Mouse (Mus musculus): ENCODE data around the gene Cux2. TPM values are rescaled to one million over a fixed set of nuclear protein-coding genes. Genes with fewer than 3 reads are reported as not detected.

The Cux2 gene
- polyA plus RNA-seq, 1 experiment = 0.62 TPM

DNA sequence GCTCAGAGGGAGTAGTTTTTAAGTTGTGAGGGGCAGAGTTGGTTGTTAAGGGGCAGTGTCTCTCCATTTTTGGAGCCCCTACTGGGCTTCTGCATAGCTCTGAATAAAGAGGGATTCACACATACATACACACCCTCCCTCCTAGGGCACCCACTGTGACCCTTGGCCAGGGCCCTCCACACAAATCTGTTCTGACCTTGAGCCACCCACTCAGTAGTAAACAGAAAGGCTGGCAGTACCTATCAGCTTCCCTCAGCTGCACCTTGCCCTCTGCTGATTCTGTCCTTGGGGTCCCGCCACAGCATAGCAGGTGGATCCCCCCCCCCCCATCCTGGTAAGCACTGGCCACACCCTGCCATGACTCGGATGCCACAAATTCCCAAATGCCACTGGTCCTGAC lies 99.7 kb downstream of the Cux2 start:
- no peak overlapping the region for H3K4me2 ChIP-seq (ENCODE audit: low read depth)
- H3K27me3 ChIP-seq (ENCODE audit: control insufficient read depth, insufficient read depth, insufficient read length) = peaks cover 85% of the 10 kb centered on the region
- no peaks in the 10 kb centered on the region for H3K79me2 ChIP-seq (ENCODE audit: control insufficient read depth, insufficient read depth)
- H3K4me3 ChIP-seq = no peak overlapping the region
- H3K36me3 ChIP-seq (ENCODE audit: control insufficient read depth, insufficient read depth) = no peaks in the 10 kb centered on the region
- no peak overlapping the region for H3ac ChIP-seq (ENCODE audit: control insufficient read depth, insufficient read length)
- TF ChIP-seq POLR2AphosphoS2 (IDR thresholded peaks at IDR 0.05; ENCODE audit: insufficient read length, low read depth) = no peak
- TF ChIP-seq MYOD1 (IDR thresholded peaks at IDR 0.05; ENCODE audit: control insufficient read depth in 1 of 3, insufficient read length in 2 of 3, low read depth in 2 of 3) = peak in 1 of 3 experiments; percentile 19

DNA sequence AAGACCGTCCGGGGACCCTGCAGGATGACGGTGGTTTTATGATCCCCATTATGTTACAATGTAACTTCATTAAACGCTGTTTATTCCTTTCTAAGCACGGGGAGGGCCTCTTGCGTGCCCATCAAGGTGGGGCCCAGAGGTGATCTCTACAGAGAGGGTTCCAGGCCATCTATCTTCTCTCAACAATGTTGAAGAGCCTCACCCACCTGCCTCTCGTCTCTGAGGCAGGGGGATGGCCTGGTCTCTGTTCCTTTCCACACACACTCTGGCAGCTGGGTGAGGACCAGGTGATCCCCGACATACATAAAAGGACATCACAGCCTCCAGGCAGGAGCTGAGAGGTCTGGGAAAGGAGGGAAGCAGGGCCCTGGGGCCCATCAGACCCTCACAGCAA lies 100.9 kb downstream of the Cux2 start:
- H3K27me3 ChIP-seq (ENCODE audit: control insufficient read depth, insufficient read depth, insufficient read length) = peaks cover 84% of the 10 kb centered on the region
- H3K4me3 ChIP-seq = no peak overlapping the region

DNA sequence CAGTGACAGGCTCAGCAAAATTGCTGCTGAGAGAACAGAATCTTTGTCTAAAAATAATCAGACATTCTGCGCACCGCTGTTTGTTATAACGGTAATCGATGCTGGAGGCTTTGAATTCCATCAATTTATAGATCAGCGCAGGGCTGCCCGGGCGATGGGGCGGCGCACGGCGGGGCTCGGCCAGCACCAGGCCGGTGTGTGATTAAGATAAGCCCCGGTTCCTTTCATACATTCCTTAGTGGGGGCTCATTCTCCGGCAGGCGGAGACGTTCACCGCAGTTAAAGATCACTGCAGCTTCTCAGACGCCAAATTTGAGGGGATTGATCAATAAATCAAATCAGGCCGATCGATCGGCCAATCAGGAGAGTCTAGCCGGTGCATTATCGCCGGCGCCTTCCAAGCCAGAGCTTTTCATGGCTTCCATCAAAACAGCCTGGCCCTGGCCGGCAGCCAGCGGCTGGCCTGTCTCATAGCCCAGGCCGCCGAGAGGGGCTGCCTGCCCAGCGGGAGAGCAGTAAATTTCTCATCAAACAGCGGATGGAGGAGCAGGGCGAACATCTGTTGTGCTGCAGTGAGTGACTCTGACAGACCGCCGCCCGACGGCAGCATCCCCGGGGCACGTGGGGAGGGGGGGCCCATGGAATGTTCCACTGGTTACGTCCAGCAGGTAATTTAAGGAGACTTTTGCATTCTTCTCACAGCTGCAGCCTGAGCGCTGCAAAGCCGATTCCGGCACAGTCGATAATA lies 101.4 kb downstream of the Cux2 start:
- no peak overlapping the region for H3K4me2 ChIP-seq (ENCODE audit: low read depth)
- TF ChIP-seq POLR2AphosphoS2 (IDR thresholded peaks at IDR 0.05; ENCODE audit: insufficient read length, low read depth) = no peak
- TF ChIP-seq SRF (IDR thresholded peaks at IDR 0.05; ENCODE audit: control insufficient read depth, insufficient read length, low read depth) = no peak
- TF ChIP-seq MYOD1 (IDR thresholded peaks at IDR 0.05; ENCODE audit: control insufficient read depth in 1 of 3, insufficient read length in 2 of 3, low read depth in 2 of 3) = no peak
- TF ChIP-seq POLR2A (IDR thresholded peaks at IDR 0.05; ENCODE audit: insufficient read length, low read depth) = no peak
- TF ChIP-seq E2F4 (IDR thresholded peaks at IDR 0.05; ENCODE audit: insufficient read depth) = no peak
- no peak for TF ChIP-seq TCF3 (IDR thresholded peaks at IDR 0.05; ENCODE audit: insufficient read length, low read depth)
- no peak for TF ChIP-seq MAX (IDR thresholded peaks at IDR 0.05; ENCODE audit: low read depth)
- TF ChIP-seq TCF12 (IDR thresholded peaks at IDR 0.05; ENCODE audit: insufficient read depth, poor library complexity, severe bottlenecking) = no peak
- TF ChIP-seq REST (IDR thresholded peaks at IDR 0.05; ENCODE audit: insufficient read depth, insufficient read length) = no peak
- no peak for TF ChIP-seq MYOG (IDR thresholded peaks at IDR 0.05; ENCODE audit: control insufficient read depth in 1 of 3, insufficient read depth in 1 of 3, insufficient read length in 2 of 3, low read depth in 2 of 3)
- no peak for TF ChIP-seq CEBPB (IDR thresholded peaks at IDR 0.05; ENCODE audit: insufficient read depth, poor library complexity, severe bottlenecking)
- TF ChIP-seq USF1 (IDR thresholded peaks at IDR 0.05; ENCODE audit: low read depth) = no peak
- H3K79me2 ChIP-seq (ENCODE audit: control insufficient read depth, insufficient read depth) = no peaks in the 10 kb centered on the region
- H3K27me3 ChIP-seq (ENCODE audit: control insufficient read depth, insufficient read depth, insufficient read length) = peaks cover 83% of the 10 kb centered on the region
- no peak overlapping the region for H3K4me3 ChIP-seq
- no peaks in the 10 kb centered on the region for H3K36me3 ChIP-seq (ENCODE audit: control insufficient read depth, insufficient read depth)
- H3ac ChIP-seq (ENCODE audit: control insufficient read depth, insufficient read length) = no peak overlapping the region

More for the DNA sequence above, 100.9 kb downstream of the Cux2 start:
- Histone ChIP-seq H3K36me3 (ENCODE audit: control insufficient read depth, insufficient read depth) (no peaks in the 10 kb centered on the region), H3K4me2 (ENCODE audit: low read depth) (no peak overlapping the region), H3K79me2 (ENCODE audit: control insufficient read depth, insufficient read depth) (no peaks in the 10 kb centered on the region), H3ac (ENCODE audit: control insufficient read depth, insufficient read length) (no peak overlapping the region)
- no peak for TF ChIP-seq MAX (IDR thresholded peaks at IDR 0.05; ENCODE audit: low read depth)
- no peak for TF ChIP-seq E2F4 (IDR thresholded peaks at IDR 0.05; ENCODE audit: insufficient read depth)
- no peak for TF ChIP-seq REST (IDR thresholded peaks at IDR 0.05; ENCODE audit: insufficient read depth, insufficient read length)
- no peak for TF ChIP-seq POLR2A (IDR thresholded peaks at IDR 0.05; ENCODE audit: insufficient read length, low read depth)
- no peak for TF ChIP-seq SRF (IDR thresholded peaks at IDR 0.05; ENCODE audit: control insufficient read depth, insufficient read length, low read depth)
- no peak for TF ChIP-seq POLR2AphosphoS2 (IDR thresholded peaks at IDR 0.05; ENCODE audit: insufficient read length, low read depth)
- no peak for TF ChIP-seq MYOD1 (IDR thresholded peaks at IDR 0.05; ENCODE audit: control insufficient read depth in 1 of 3, insufficient read length in 2 of 3, low read depth in 2 of 3)
- TF ChIP-seq USF1 (IDR thresholded peaks at IDR 0.05; ENCODE audit: low read depth) = no peak
- no peak for TF ChIP-seq CEBPB (IDR thresholded peaks at IDR 0.05; ENCODE audit: insufficient read depth, poor library complexity, severe bottlenecking)
- TF ChIP-seq TCF3 (IDR thresholded peaks at IDR 0.05; ENCODE audit: insufficient read length, low read depth) = no peak
- no peak for TF ChIP-seq TCF12 (IDR thresholded peaks at IDR 0.05; ENCODE audit: insufficient read depth, poor library complexity, severe bottlenecking)
- no peak for TF ChIP-seq MYOG (IDR thresholded peaks at IDR 0.05; ENCODE audit: control insufficient read depth in 1 of 3, insufficient read depth in 1 of 3, insufficient read length in 2 of 3, low read depth in 2 of 3)

DNA sequence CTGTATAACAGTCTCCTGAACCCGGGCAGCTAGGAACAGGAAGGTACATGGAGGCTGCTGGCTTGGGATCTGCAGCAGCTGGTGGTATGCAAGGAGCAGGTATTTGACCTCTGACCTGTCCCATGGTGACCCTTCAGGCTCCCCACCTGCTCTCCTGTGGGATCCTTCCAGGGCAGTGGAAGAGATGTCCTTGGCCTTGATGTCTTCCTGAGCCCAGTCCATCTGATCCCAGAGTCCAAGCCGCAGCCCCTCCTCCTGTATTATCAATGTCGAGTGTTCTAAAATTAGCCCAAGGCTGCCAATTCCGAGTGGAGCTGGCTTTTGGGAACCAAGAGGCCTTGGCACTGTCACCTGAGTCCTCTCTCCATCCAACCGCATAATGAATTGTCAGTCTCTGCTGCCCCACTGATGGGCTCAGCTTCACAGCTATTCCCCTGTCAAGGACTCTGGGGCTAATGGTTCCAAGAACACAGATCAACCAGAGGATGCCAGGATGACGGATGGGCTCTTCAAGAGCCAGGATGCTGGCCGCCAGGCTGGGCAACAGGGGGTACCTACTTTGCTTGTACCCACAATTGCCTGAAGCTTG lies 103.2 kb downstream of the Cux2 start:
- Histone ChIP-seq H3ac (ENCODE audit: control insufficient read depth, insufficient read length) (no peak overlapping the region), H3K27me3 (ENCODE audit: control insufficient read depth, insufficient read depth, insufficient read length) (peaks cover 66% of the 10 kb centered on the region)
- TF ChIP-seq USF1 (IDR thresholded peaks at IDR 0.05; ENCODE audit: low read depth) (no peak), MYOD1 (IDR thresholded peaks at IDR 0.05; ENCODE audit: control insufficient read depth in 1 of 3, insufficient read length in 2 of 3, low read depth in 2 of 3) (no peak), CEBPB (IDR thresholded peaks at IDR 0.05; ENCODE audit: insufficient read depth, poor library complexity, severe bottlenecking) (no peak), E2F4 (IDR thresholded peaks at IDR 0.05; ENCODE audit: insufficient read depth) (no peak), MAX (IDR thresholded peaks at IDR 0.05; ENCODE audit: low read depth) (no peak), TCF12 (IDR thresholded peaks at IDR 0.05; ENCODE audit: insufficient read depth, poor library complexity, severe bottlenecking) (no peak), SRF (IDR thresholded peaks at IDR 0.05; ENCODE audit: control insufficient read depth, insufficient read length, low read depth) (no peak), REST (IDR thresholded peaks at IDR 0.05; ENCODE audit: insufficient read depth, insufficient read length) (no peak), TCF3 (IDR thresholded peaks at IDR 0.05; ENCODE audit: insufficient read length, low read depth) (no peak), MYOG (IDR thresholded peaks at IDR 0.05; ENCODE audit: control insufficient read depth in 1 of 3, insufficient read depth in 1 of 3, insufficient read length in 2 of 3, low read depth in 2 of 3) (no peak), POLR2A (IDR thresholded peaks at IDR 0.05; ENCODE audit: insufficient read length, low read depth) (no peak), POLR2AphosphoS2 (IDR thresholded peaks at IDR 0.05; ENCODE audit: insufficient read length, low read depth) (no peak)

More for the DNA sequence above, 103.2 kb downstream of the Cux2 start:
- H3K4me2 ChIP-seq (ENCODE audit: low read depth) = no peak overlapping the region
- no peak overlapping the region for H3K4me3 ChIP-seq
- no peaks in the 10 kb centered on the region for H3K79me2 ChIP-seq (ENCODE audit: control insufficient read depth, insufficient read depth)
- H3K36me3 ChIP-seq (ENCODE audit: control insufficient read depth, insufficient read depth) = no peaks in the 10 kb centered on the region

Measured in myocyte (in vitro differentiated cells).